Mouse (Mus musculus) kidney, embryonic 15.5 days (tissue): ENCODE measurements around the gene Tigd4. TPM values are rescaled to one million over a fixed set of nuclear protein-coding genes. Genes with fewer than 3 reads are reported as not detected.
A peak's percentile ranks its signal among the peaks of the same experiment; 100 is the strongest.
"Not testable (repeated sequence)": the region's sequence is repeated elsewhere in the genome, so short reads cannot be mapped to it uniquely, and the experiment has no call there.

ENCODE experiments used
- ATAC-seq: fragments of 200-750 bp; cut with Nextera tagmentation; replicated peaks from 2 replicates; pipeline ENCODE4 v1.8.0; 2017; ENCODE audit warnings: moderate TSS enrichment; ENCODE audit not compliant: low FRiP score
- H3K27ac ChIP-seq: fragments of 300-500 bp; sonication (generic); 2 replicates; pipeline ENCODE4 v1.5.1; 2015; ENCODE audit warnings: mild to moderate bottlenecking, inconsistent platforms
- H3K27me3 ChIP-seq: fragments of 300-500 bp; sonication (generic); 2 replicates; pipeline ENCODE4 v1.6.1; 2015; ENCODE audit warnings: inconsistent platforms
- H3K36me3 ChIP-seq: fragments of 300-500 bp; sonication (generic); 2 replicates; pipeline ENCODE4 v1.6.1; 2015; ENCODE audit warnings: inconsistent platforms
- H3K4me1 ChIP-seq: fragments of 300-500 bp; sonication (generic); 2 replicates; pipeline ENCODE4 v1.6.1; 2015; ENCODE audit warnings: inconsistent platforms
- H3K4me2 ChIP-seq: fragments of 300-500 bp; sonication (generic); 2 replicates; pipeline ENCODE4 v1.6.1; 2015; ENCODE audit warnings: moderate library complexity, mild to moderate bottlenecking, inconsistent platforms
- H3K4me3 ChIP-seq: fragments of 300-500 bp; sonication (generic); replicated peaks from 2 replicates; pipeline ENCODE4 v1.5.1; 2015; ENCODE audit warnings: mild to moderate bottlenecking, inconsistent platforms
- H3K9ac ChIP-seq: fragments of 300-500 bp; sonication (generic); 2 replicates; pipeline ENCODE4 v1.6.1; 2015; ENCODE audit warnings: mild to moderate bottlenecking, inconsistent platforms
- H3K9me3 ChIP-seq: fragments of 300-500 bp; sonication (generic); replicated peaks from 2 replicates; pipeline ENCODE4 v1.6.1; 2016; ENCODE audit warnings: inconsistent platforms
- WGBS: fragments of 180-500 bp; shearing (Covaris S2); methylation state at CpG from one replicate; pipeline ENCODE4 v1.1.7; 2015; ENCODE audit warnings: mixed read lengths; 5-methylcytosine and 5-hydroxymethylcytosine counted together
- polyA plus RNA-seq: library from polyadenylated mRNA; unstranded; fragments of >200 nt; fragmentation: Nextera tagmentation; extraction: Ambion mirVana; gene quantifications from 2 replicates; pipeline ENCODE4 v1.2.1, GENCODE M21; 2015

Tigd4 gene
- 0.06 and 0.26 TPM in 2 replicates for polyA plus RNA-seq

DNA sequence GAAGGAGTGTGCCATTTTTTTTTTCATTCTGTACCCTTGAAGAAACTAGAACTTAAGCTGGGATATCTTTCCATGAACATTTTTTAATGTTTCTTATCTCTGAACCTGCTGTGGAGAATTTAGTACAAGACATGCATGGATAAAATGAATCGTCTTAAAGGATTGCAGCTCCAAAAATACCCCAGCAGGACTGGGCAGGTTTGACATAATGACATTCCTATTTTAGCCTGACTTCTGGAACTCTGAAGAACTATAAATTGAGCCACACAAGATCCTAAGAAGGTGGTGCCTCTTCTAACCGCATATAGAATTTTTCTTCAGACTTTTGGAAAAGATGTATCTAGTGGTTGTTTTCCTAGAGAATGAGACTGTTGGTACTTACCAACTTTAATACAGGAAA lies at the start of gene Tigd4:
TSS of gene Tigd4 (plus strand) at position 301 of the 400 bp plus-strand sequence.
- no peak within 1 kb of the TSS for H3K4me3 ChIP-seq
- no peak within 1 kb of the TSS for H3K4me2 ChIP-seq
- WGBS, result 88% methylated on average over 2 of the region's 2 CpGs
- ATAC-seq, result no peak
- H3K4me1 ChIP-seq, result peaks cover 4% of the 10 kb centered on the region; the same call in 1 of the 2 replicates
- peaks cover 4% of the 10 kb centered on the region; the same call in 1 of the 2 replicates for H3K27me3 ChIP-seq
- H3K36me3 ChIP-seq, result no peaks in the 10 kb centered on the region
- no peak within 1 kb of the TSS for H3K27ac ChIP-seq
- H3K9me3 ChIP-seq, result no peaks in the 10 kb centered on the region
- H3K9ac ChIP-seq, result no peak within 1 kb of the TSS

DNA sequence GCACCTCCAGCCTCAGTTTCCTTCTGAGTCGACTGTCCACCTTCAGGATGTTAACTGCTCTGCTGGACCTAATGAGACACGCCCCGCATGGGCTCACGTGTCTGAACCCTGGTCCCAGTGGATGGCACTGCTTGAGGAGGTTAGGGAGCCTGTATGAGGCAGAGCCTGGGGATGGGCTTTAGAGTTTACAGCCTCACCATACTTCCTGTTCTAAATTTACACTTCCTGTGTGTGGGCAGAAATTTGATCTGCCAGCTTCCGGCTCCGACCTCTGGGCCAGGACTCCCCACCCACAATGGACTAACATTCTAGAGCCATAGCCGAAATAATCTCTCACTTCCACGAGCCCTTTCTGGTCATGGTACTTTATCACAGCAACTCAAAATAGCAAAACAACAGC lies 46.2 kb upstream of the Tigd4 start:
- WGBS, result 63% methylated on average over 8 of the region's 8 CpGs
- H3K27ac ChIP-seq, result no peak overlapping the region
- H3K4me3 ChIP-seq, result no peak overlapping the region

DNA sequence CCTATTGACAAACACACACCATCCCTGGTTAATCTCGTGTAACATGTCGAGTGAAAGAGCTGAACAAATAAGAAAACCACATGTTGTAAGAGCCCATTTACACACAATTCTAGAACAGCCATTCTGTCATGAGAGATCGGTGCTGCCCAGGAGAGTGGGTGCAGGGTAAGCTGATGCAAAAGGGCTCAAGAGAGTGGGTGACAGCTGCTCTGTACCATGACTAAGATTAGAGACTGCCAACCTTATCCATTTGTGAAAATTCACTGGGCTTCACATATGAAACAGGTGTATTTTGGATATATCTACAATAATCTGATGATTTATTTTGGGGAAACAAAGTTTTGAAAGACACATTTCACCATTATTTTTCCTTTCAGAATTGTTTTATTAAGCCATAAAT lies 37.6 kb upstream of the Tigd4 start:
- Histone ChIP-seq H3K4me2 (no peak overlapping the region), H3K4me1 (0 out of 2 replicates have a peak, but pooled peaks cover 5% of the 10 kb centered on the region), H3K27ac (no peak overlapping the region), H3K9me3 (no peaks in the 10 kb centered on the region), H3K36me3 (no peaks in the 10 kb centered on the region), H3K4me3 (no peak overlapping the region), H3K9ac (no peak overlapping the region), H3K27me3 (no peaks in the 10 kb centered on the region)
- WGBS, result 82% methylated on average over 3 of the region's 3 CpGs
- ATAC-seq, result no peak

More for the DNA sequence above, 46.2 kb upstream of the Tigd4 start:
- no peaks in the 10 kb centered on the region for H3K9me3 ChIP-seq
- no peak overlapping the region for H3K4me2 ChIP-seq
- H3K36me3 ChIP-seq, result peaks cover 4% of the 10 kb centered on the region; the same call in 1 of the 2 replicates
- no peak for ATAC-seq
- no peaks in the 10 kb centered on the region for H3K27me3 ChIP-seq
- H3K4me1 ChIP-seq, result peaks cover 1% of the 10 kb centered on the region; the same call in 1 of the 2 replicates
- no peak overlapping the region for H3K9ac ChIP-seq

DNA sequence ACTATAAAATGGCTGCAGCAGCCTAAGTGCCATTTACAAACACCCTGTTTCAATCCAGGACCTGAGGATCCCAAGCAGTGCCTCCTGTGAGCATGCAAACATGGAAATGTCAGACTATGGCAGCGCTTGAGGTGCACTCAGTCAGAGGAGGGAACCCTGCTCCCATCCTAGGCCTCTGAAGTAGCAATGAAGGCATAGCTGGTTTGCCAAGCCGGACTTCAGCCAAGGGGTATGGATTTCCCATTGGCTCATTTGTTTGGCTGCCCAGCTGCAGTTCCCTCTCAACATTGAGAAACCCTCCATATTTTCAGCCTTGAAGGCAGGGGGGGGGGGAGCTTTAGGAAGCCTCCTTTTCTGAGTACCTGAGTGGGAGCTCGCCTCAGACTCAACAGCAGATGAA lies 35.1 kb upstream of the Tigd4 start:
- H3K36me3 ChIP-seq, result no peaks in the 10 kb centered on the region
- H3K9me3 ChIP-seq, result no peaks in the 10 kb centered on the region
- no peak overlapping the region for H3K9ac ChIP-seq
- no peaks in the 10 kb centered on the region for H3K27me3 ChIP-seq
- no peak overlapping the region for H3K4me3 ChIP-seq
- no peak for ATAC-seq
- H3K27ac ChIP-seq, result no peak overlapping the region
- 88% methylated on average over 3 of the region's 3 CpGs for WGBS
- 0 out of 2 replicates have a peak, but pooled peaks cover 5% of the 10 kb centered on the region for H3K4me1 ChIP-seq
- H3K4me2 ChIP-seq, result no peak overlapping the region

DNA sequence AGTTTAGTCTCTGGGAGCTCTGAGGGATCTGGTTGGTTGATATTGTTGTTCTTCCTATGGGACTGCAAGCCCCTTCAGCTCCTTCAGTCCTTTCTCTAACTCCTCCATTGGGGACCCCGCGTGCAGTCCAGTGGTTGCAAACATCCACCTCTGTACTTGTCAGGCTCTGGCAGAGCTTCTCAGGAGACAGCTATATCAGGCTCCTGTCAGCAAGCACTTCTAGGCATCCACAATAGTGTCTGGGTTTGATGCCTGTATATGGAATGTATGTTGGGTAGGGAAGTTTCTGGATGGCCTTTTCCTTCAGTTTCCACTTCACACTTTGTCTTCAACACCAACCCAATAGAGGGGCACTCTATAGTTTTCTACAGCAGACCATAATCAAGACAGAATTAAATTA lies 30.5 kb upstream of the Tigd4 start:
- 92% methylated on average over 2 of the region's 2 CpGs for WGBS
- not testable (repeated sequence) for H3K4me2 ChIP-seq, H3K9me3 ChIP-seq, H3K27ac ChIP-seq, H3K36me3 ChIP-seq, ATAC-seq, H3K4me3 ChIP-seq, H3K9ac ChIP-seq, H3K27me3 ChIP-seq, H3K4me1 ChIP-seq

DNA sequence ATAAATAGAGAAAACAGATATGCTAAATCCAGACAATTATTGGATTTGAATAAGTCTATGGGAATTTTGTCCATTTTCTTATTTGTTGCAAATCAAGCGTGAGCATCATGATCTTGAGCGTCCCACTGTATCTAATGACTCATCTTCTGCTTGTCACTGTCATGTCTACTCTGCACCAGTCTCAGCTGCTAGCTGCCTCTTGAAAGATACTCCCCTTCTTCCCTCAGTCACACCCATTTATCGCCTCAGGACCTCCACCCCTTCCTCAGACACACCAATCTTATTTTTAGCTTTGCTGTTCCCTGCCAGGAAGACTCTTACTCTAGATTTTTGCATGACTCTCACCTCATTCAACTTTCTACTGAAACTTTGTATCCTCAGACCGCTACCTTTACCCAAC lies 30.0 kb upstream of the Tigd4 start:
- ATAC-seq, result no peak
- H3K4me3 ChIP-seq, result no peak overlapping the region
- H3K9ac ChIP-seq, result no peak overlapping the region
- no peaks in the 10 kb centered on the region for H3K9me3 ChIP-seq
- 86% methylated on average over 4 of the region's 4 CpGs for WGBS
- no peaks in the 10 kb centered on the region for H3K27me3 ChIP-seq
- H3K27ac ChIP-seq, result no peak overlapping the region
- H3K36me3 ChIP-seq, result no peaks in the 10 kb centered on the region
- H3K4me2 ChIP-seq, result no peak overlapping the region
- no peaks in the 10 kb centered on the region for H3K4me1 ChIP-seq

DNA sequence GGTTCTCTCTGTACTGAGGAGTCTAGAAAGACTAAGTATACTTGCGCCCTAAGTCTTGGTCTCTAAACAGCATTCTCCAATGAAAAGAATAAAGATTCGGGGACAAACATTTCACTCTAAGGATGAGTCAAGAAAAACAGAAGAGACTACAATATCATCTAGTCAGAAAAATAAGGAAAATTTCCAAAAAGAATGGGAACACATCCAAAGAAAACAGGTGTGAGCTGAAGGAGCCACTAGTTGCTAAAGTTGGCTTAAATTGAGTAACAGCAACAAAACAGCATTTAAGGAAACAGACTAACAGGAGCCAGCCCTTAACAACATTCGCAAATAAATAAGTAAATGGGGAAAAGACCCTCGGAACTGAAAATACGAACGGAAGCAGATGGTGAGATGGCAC lies 24.8 kb upstream of the Tigd4 start:
- Histone ChIP-seq H3K4me2 (no peak overlapping the region), H3K4me1 (peaks cover 11% of the 10 kb centered on the region; the same call in 1 of the 2 replicates), H3K9me3 (no peaks in the 10 kb centered on the region), H3K27me3 (no peaks in the 10 kb centered on the region), H3K4me3 (no peak overlapping the region), H3K9ac (no peak overlapping the region), H3K36me3 (no peaks in the 10 kb centered on the region), H3K27ac (no peak overlapping the region)
- no peak for ATAC-seq
- 90% methylated on average over 6 of the region's 6 CpGs for WGBS

DNA sequence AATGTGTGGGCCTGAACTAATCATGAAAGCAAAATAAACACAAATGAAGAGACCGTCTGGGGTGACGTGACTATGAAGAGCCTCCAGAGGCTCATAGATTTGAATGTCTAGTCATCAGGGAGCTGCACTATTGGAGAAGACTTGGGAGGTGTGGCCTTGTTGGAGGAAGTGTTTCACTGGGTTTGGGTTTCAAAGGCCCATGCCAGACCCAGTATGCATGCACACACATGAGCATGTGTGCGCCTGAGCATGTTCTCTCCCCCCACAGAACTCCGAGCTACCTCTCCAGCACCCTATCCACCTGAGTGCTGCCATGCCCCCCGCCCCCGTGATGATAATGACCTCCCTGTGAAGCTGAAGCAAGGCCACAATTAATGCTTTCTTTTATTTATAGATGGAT lies 23.8 kb upstream of the Tigd4 start:
- ATAC-seq, result no peak
- Histone ChIP-seq H3K36me3 (no peaks in the 10 kb centered on the region), H3K27me3 (no peaks in the 10 kb centered on the region), H3K4me1 (peaks cover 11% of the 10 kb centered on the region; the same call in 1 of the 2 replicates), H3K4me2 (no peak overlapping the region), H3K9ac (no peak overlapping the region), H3K4me3 (no peak overlapping the region), H3K9me3 (no peaks in the 10 kb centered on the region), H3K27ac (no peak overlapping the region)
- 75% methylated on average over 6 of the region's 6 CpGs for whole genome bisulfite sequencing

DNA sequence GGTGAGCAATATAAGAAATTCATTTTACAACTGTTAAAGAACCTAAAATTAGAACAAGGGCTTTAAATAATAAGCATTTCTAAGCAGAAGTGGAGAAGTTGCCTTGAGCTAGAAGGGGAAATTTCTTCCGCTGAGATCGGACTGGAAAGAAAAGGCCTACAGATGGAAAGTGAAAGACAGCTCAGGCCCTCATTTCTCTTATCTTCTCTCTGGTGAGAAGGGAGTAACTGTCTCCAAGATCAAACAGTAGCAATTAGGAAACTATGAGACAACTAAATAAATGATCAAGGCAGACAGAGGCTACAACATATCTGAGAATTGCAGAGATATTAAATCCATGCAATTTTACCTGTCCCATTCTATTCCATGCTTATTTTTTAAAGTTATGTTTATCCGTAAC lies 22.9 kb upstream of the Tigd4 start:
- H3K9me3 ChIP-seq, result no peaks in the 10 kb centered on the region
- H3K4me1 ChIP-seq, result peaks cover 11% of the 10 kb centered on the region; the same call in 1 of the 2 replicates
- H3K27me3 ChIP-seq, result no peaks in the 10 kb centered on the region
- no peak overlapping the region for H3K4me2 ChIP-seq
- no peak overlapping the region for H3K4me3 ChIP-seq
- WGBS, result 85% methylated on average over 3 of the region's 3 CpGs
- no peaks in the 10 kb centered on the region for H3K36me3 ChIP-seq
- no peak overlapping the region for H3K9ac ChIP-seq
- no peak for ATAC-seq
- no peak overlapping the region for H3K27ac ChIP-seq

DNA sequence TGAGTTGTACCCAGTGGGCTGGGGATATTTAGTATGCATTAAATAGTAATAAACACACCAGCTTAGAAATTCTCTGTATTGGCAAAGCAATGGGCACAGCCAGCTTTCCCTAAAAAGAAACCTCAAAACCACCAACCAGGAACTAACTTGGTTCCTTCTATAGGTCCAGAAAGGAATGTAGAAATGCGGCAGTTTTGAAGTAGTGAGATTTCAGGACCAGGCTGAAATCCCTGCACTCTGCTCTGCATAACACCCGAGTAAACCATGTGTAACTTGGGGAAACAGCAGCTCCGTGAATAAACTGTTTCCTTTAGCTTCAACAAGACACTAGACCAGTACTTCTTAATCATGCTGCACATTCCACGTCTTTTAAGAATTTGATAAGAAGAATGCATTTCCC lies 12.7 kb upstream of the Tigd4 start:
- 34% methylated on average over 4 of the region's 4 CpGs for WGBS
- ATAC-seq, result no peak
- Histone ChIP-seq H3K9me3 (no peaks in the 10 kb centered on the region), H3K4me1 (peaks cover 24% of the 10 kb centered on the region), H3K27ac (no peak overlapping the region; the same call in 1 of the 2 replicates), H3K4me2 (peak overlapping the region; percentile 68), H3K36me3 (no peaks in the 10 kb centered on the region), H3K27me3 (no peaks in the 10 kb centered on the region), H3K9ac (peak overlapping the region; percentile 76; the same call in 1 of the 2 replicates), H3K4me3 (peak overlapping the region; percentile 80)

DNA sequence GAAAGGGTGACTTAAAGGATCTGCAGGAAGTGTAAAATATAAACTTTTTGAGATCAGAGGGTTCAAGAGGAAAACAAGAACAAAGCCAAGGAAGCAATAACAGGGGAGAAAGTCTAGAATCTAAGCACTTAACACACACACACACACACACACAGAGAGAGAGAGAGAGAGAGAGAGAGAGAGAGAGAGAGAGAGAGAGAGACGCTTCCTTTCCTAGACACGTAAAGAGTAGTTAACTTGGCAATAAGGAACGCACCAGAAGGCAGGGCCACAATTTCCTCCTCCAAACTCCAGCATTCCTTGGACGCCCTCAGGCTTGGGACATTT lies 11.7 kb upstream of the Tigd4 start:
- no peaks in the 10 kb centered on the region for H3K36me3 ChIP-seq
- peak overlapping the region; percentile 76 for H3K9ac ChIP-seq
- H3K9me3 ChIP-seq, result no peaks in the 10 kb centered on the region
- peak overlapping the region; percentile 80 for H3K4me3 ChIP-seq
- peaks cover 20% of the 10 kb centered on the region for H3K4me1 ChIP-seq
- peak overlapping the region; percentile 68 for H3K4me2 ChIP-seq
- ATAC-seq, result no peak
- peak overlapping the region; percentile 97 for H3K27ac ChIP-seq
- no peaks in the 10 kb centered on the region for H3K27me3 ChIP-seq
- 0% methylated on average over 4 of the region's 4 CpGs for WGBS

DNA sequence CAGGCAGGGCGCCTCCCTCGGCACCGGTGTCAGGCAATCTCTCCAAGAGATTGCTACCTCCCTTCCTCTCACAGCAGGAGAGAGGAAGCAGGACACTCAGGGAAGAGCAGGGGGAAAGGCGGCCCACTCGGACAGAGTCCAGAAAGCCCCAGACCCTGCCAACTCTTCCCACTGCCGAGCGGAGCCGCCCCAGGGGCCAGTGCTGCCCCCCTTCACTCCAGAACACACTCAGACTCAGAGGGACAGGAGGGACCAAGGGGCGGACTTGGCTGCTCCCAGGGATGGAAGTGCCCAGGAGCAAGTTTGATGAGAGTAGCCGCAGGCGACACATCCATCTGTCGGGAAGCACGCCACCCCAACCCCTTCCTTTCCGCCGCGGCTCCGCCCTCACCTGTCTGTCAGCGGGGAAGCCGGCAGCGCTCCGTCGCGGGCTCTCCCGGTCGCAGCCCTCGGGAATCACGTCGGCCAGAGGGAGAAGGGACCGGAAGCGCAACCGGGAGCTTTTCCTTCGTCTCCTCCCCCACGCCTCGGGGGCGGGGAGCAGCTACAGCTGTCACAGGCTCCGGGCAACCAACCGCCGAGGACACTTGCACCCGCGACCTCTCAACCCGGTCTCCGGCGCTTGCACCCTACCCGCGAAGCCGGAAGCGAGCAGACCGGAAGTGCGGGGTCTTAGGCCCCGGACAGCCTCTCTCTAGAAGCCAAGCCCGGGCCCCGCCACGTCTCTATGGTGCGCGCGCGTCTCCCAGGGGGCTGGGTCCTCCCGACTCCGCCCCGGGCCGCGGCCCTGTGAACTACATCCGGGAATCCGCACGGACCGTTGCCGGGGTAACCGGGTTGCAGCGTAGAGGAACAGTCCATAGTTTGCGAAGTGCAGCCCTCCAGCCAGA lies 11.1 kb upstream of the Tigd4 start, which contains the start of gene Arfip1:
TSS of gene Arfip1 (minus strand) at position 603 of the 890 bp plus-strand sequence.
- H3K4me2 ChIP-seq, result peak within 1 kb of the TSS; percentile 68
- H3K27me3 ChIP-seq, result no peaks in the 10 kb centered on the region
- whole genome bisulfite sequencing, result under 1% methylated on average over 70 of the region's 70 CpGs
- peak within 1 kb of the TSS; percentile 76 for H3K9ac ChIP-seq
- peaks cover 20% of the 10 kb centered on the region for H3K4me1 ChIP-seq
- ATAC-seq, result peak; percentile 99
- H3K36me3 ChIP-seq, result no peaks in the 10 kb centered on the region
- H3K4me3 ChIP-seq, result peak within 1 kb of the TSS; percentile 80
- peak within 1 kb of the TSS; percentile 97 for H3K27ac ChIP-seq
- H3K9me3 ChIP-seq, result no peaks in the 10 kb centered on the region
